Mouse (Mus musculus) right cerebral cortex, postnatal 36 days (tissue): ENCODE results near the gene Zfp423.
"Not testable (repeated sequence)": the region's sequence is repeated elsewhere in the genome, so short reads cannot be mapped to it uniquely, and the experiment has no call there.

ENCODE experiments used
- DNase-seq, 2 experiments: peaks; one replicate each; pipeline ENCODE4 v3.0.0; 2022; ENCODE audit warnings: low spot score in 2 of 2, mixed read lengths in 1 of 2

The Zfp423 gene

GRCm38 (mm10) chr8:87905404-87905803, 54.0 kb downstream of the Zfp423 start:
- no peak for DNase-seq

DNA sequence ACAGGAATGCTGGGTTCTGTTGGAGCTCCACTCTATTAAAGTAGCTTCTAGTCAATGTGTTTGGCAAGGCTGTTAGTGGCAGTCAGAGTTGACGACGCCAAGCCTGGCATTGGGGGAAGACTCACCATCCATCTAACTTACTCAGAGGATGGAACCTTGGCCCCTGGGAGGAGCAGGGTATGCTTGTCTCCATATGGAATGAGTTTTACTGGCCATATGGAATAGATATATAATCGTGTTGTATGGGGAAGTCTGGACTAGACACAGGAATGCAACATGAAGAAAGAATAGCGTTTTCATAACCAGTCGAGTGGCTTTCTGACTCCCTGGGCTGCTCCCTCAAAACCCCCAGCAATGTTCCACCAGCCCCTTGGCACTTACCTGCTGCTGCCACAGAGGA, 55.3 kb downstream of the Zfp423 start:
- no peak for DNase-seq

- DNase-seq = no peak
These were observed 64.0 kb downstream of the Zfp423 start for GRCm38 (mm10) chr8:87895203-87896041.

DNA sequence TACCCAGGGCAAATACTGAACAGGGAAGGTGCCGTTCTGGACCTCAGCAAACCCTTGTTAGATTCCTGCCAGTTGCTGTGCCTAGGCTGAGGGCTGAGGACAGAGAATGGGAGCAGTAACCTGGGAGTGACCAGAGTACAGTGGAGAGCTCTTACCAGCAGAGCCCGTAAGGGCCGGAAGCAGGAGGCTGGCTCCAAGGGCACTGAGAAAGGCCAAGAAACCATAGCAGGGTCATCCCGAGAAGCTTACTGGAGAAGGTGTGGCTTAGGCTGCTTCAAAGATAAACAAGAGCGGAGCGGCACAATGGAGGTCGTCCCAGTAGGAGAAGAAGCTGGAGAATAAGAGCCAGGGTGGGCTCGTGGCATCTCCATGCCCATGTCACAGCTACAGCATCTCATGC, 65.1 kb downstream of the Zfp423 start:
- no peak for DNase-seq

GRCm38 (mm10) chr8:87893547-87893946, 65.8 kb downstream of the Zfp423 start:
- DNase-seq = no peak

- no peak for DNase-seq
These were observed 66.5 kb downstream of the Zfp423 start for GRCm38 (mm10) chr8:87892891-87893290.

DNA sequence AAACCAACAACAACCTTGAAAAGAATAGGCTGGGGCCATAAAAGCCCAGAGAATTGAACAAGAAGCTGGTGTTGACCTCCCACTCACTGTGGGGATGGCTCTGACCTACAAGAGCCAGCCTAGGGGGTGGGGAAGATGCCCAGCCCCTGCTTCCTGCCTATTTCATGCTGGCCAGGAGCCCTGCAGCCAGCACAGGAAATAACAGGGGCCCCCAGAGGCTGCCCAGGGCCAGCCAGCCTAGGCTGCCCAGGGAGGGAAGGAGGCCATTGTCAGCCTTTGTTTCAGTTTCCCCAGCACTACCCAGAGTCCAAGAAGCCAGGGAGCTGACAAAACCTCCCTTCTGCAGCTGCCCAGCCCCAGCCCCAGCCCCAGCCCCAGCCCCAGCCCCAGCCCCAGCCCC, 67.5 kb downstream of the Zfp423 start:
- no peak for DNase-seq

- no peak for DNase-seq
These were observed 71.4 kb downstream of the Zfp423 start for GRCm38 (mm10) chr8:87887956-87888355.

- no peak for DNase-seq
These were observed 78.3 kb downstream of the Zfp423 start for GRCm38 (mm10) chr8:87881088-87881487.

- no peak for DNase-seq
These were observed 83.5 kb downstream of the Zfp423 start for GRCm38 (mm10) chr8:87875852-87876251.

GRCm38 (mm10) chr8:87875452-87875851, 83.9 kb downstream of the Zfp423 start:
- peak; percentile 39 to 49 for DNase-seq

- no peak for DNase-seq
These were observed 86.3 kb downstream of the Zfp423 start for GRCm38 (mm10) chr8:87872987-87873550.

DNA sequence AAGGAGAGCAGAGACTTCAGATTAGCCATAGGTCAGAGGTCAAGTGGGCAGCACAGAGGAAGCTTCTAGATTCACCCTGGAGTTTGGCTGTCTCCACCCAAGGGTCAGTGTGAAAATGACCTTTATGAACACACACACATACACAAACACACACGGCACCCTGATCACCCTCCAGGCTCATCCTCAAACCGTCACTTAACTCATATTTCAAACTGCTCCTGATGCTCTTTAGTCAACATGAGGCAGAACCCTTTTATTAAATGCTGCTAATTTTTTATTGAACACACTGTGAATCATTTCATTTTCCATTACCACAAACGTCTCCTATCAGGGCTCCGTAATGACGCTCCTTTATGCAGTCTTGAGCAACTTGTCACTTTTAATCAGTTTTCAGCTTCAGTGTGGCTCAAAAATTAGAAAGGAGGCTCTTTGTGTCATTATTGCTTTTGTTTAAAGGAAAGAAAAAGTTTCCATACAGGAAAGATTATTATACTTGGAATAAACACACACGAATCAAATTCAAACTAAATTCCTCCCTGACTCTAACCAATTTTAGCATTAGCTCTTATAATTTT, 87.0 kb downstream of the Zfp423 start:
- no peak for DNase-seq

GRCm38 (mm10) chr8:87866586-87866985, 92.8 kb downstream of the Zfp423 start:
- no peak for DNase-seq

DNA sequence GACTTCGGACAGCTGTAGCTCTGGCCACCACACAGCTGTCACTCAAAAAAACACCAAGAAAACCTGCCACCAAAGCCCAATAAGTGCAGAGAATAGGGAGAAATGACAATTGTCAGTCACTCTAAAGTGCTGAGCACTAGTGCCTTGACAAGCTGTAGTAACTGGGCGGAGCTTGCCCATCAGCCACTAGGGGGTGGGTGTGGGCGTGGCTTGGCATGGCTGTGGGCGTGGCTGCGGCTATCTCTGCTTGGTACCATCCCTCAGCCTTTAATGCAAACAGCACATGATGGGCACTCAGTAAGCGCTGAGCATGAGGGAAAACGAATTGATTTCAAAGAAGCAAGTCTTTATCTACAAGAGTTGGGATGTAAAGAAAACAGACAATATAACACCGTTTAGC, 95.2 kb downstream of the Zfp423 start:
- DNase-seq = no peak

- no peak for DNase-seq
These were observed 96.3 kb downstream of the Zfp423 start for GRCm38 (mm10) chr8:87863128-87863527.

- DNase-seq = no peak
These were observed 97.7 kb downstream of the Zfp423 start for GRCm38 (mm10) chr8:87861718-87862117.

- DNase-seq = no peak
These were observed 98.5 kb downstream of the Zfp423 start for GRCm38 (mm10) chr8:87860905-87861304.

- DNase-seq = no peak
These were observed 107.5 kb downstream of the Zfp423 start for GRCm38 (mm10) chr8:87851871-87852270.

GRCm38 (mm10) chr8:87851380-87851779, 108.0 kb downstream of the Zfp423 start:
- DNase-seq = no peak

GRCm38 (mm10) chr8:87848836-87849235, 110.6 kb downstream of the Zfp423 start:
- DNase-seq = no peak

- peak in 1 of 2 experiments; percentile 11 for DNase-seq
These were observed 111.6 kb downstream of the Zfp423 start for GRCm38 (mm10) chr8:87847796-87848195.

DNA sequence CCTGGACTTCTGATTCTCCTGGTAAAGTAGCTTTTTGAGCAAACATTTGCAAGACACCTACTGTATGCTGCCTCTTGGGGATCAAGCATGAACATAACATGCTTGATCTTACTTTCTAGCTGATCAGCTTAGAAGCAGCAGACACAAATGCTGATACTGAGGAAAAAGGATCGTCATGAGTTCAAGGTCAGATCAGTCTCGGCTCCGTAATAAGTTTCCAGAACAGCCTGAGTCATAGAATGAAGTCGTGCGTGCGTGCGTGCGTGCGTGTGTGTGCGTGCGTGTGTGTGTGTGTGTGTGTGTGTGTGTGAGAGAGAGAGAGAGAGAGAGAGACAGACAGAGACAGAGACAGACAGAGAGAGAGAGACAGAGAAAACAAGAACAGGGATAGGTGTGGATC, 117.3 kb downstream of the Zfp423 start:
- DNase-seq = not testable (repeated sequence)
